Mouse (Mus musculus): Measurements from ENCODE around the gene Olfr1222. TPM values are rescaled to one million over a fixed set of nuclear protein-coding genes. Genes with fewer than 3 reads are reported as not detected.

The Olfr1222 gene
- polyA plus RNA-seq, 1 experiment from 2014 or later, result not detected

Other genes with a start within 250 kb of the Olfr1222 start
- gene Olfr1208, start 230.7 kb downstream of the Olfr1222 start, polyA plus RNA-seq (2016; fragmentation: Nextera tagmentation; extraction: Ambion mirVana), result not detected in 2 replicates
- gene Olfr1209, start 217.9 kb downstream of the Olfr1222 start, polyA plus RNA-seq (2016; fragmentation: Nextera tagmentation; extraction: Ambion mirVana), result not detected in 2 replicates
- not detected in 2 replicates for gene Olfr1211, start 194.9 kb downstream of the Olfr1222 start, polyA plus RNA-seq (2016; fragmentation: Nextera tagmentation; extraction: Ambion mirVana)
- gene Olfr1212, start 179.1 kb downstream of the Olfr1222 start, polyA plus RNA-seq (2016; fragmentation: Nextera tagmentation; extraction: Ambion mirVana), result not detected in 2 replicates
- gene Gm13762, start 152.8 kb downstream of the Olfr1222 start, polyA plus RNA-seq (2016; fragmentation: Nextera tagmentation; extraction: Ambion mirVana), result not detected in 2 replicates
- gene Olfr1214, start 140.4 kb downstream of the Olfr1222 start, polyA plus RNA-seq (2016; fragmentation: Nextera tagmentation; extraction: Ambion mirVana), result not detected in 2 replicates
- not detected in 2 replicates for gene Olfr1215, start 126.1 kb downstream of the Olfr1222 start, polyA plus RNA-seq (2016; fragmentation: Nextera tagmentation; extraction: Ambion mirVana)
- not detected in 2 replicates for gene Olfr1216, start 114.7 kb downstream of the Olfr1222 start, polyA plus RNA-seq (2016; fragmentation: Nextera tagmentation; extraction: Ambion mirVana)
- not detected in 2 replicates for gene Olfr1217, start 101.0 kb downstream of the Olfr1222 start, polyA plus RNA-seq (2016; fragmentation: Nextera tagmentation; extraction: Ambion mirVana)
- not detected in 2 replicates for gene Olfr1218, start 71.9 kb downstream of the Olfr1222 start, polyA plus RNA-seq (2016; fragmentation: Nextera tagmentation; extraction: Ambion mirVana)
- gene Olfr1219, start 49.5 kb downstream of the Olfr1222 start, polyA plus RNA-seq (2016; fragmentation: Nextera tagmentation; extraction: Ambion mirVana), result not detected in 2 replicates
- gene Olfr1220, start 26.2 kb downstream of the Olfr1222 start, polyA plus RNA-seq (2016; fragmentation: Nextera tagmentation; extraction: Ambion mirVana), result not detected in 2 replicates
- not detected in 2 replicates for gene Olfr1221, start 15.8 kb downstream of the Olfr1222 start, polyA plus RNA-seq (2016; fragmentation: Nextera tagmentation; extraction: Ambion mirVana)
- gene Olfr1223, start 18.5 kb upstream of the Olfr1222 start, polyA plus RNA-seq (2016; fragmentation: Nextera tagmentation; extraction: Ambion mirVana), result not detected in 2 replicates
- gene Olfr1224-ps1, start 31.0 kb upstream of the Olfr1222 start, polyA plus RNA-seq (2016; fragmentation: Nextera tagmentation; extraction: Ambion mirVana), result not detected in 2 replicates
- not detected in 2 replicates for gene Olfr1225, start 41.6 kb upstream of the Olfr1222 start, polyA plus RNA-seq (2016; fragmentation: Nextera tagmentation; extraction: Ambion mirVana)
- gene Olfr1226, start 67.0 kb upstream of the Olfr1222 start, polyA plus RNA-seq (2016; fragmentation: Nextera tagmentation; extraction: Ambion mirVana), result not detected in 2 replicates
- gene Olfr1228, start 121.0 kb upstream of the Olfr1222 start, polyA plus RNA-seq (2016; fragmentation: Nextera tagmentation; extraction: Ambion mirVana), result not detected in 2 replicates
- gene Olfr1229, start 155.0 kb upstream of the Olfr1222 start, polyA plus RNA-seq (2016; fragmentation: Nextera tagmentation; extraction: Ambion mirVana), result not detected in 2 replicates
- gene Olfr1230, start 164.2 kb upstream of the Olfr1222 start, polyA plus RNA-seq (2016; fragmentation: Nextera tagmentation; extraction: Ambion mirVana), result not detected in 2 replicates
- not detected in 2 replicates for gene Olfr1231, start 174.0 kb upstream of the Olfr1222 start, polyA plus RNA-seq (2016; fragmentation: Nextera tagmentation; extraction: Ambion mirVana)
- gene Olfr1232, start 196.6 kb upstream of the Olfr1222 start, polyA plus RNA-seq (2016; fragmentation: Nextera tagmentation; extraction: Ambion mirVana), result not detected in 2 replicates
- gene Olfr1233, start 209.3 kb upstream of the Olfr1222 start, polyA plus RNA-seq (2016; fragmentation: Nextera tagmentation; extraction: Ambion mirVana), result not detected in 2 replicates
- gene Olfr1234, start 231.8 kb upstream of the Olfr1222 start, polyA plus RNA-seq (2016; fragmentation: Nextera tagmentation; extraction: Ambion mirVana), result not detected in 2 replicates